ENCODE assay signal across 23 mouse cellular contexts in the genomic region with DNA sequence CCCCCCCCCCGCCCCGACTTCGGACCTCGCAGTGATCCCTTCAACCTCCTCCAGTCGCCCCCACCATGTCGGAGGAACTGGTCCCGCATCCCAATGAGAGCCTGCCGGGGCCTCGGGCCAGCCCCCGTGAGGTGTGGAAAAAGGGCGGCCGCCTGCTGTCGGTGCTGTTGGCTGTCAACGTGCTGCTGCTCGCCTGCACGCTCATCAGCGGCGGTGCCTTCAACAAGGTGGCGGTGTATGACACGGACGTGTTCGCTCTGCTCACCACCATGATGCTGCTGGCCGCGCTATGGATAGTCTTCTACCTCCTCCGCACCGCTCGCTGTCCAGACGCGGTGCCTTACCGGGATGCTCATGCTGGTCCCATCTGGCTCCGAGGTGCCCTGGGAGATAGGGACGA. TPM values are rescaled to one million over a fixed set of nuclear protein-coding genes. Genes with fewer than 3 reads are reported as not detected.
DNase-seq lines count a peak whose midpoint lies in the region; ATAC-seq lines count a peak whose summit lies in the region.
"Had no signal": no experiment of that assay in that cellular context is flagged by ENCODE, and none has a peak within 500 bp of the region (broad histone marks: within the 10 kb centered on the region; RNA-seq: fewer than 3 reads in every experiment).

No protein-coding gene starts in this region.

- H3K4me2 ChIP-seq in kidney, embryonic 15.5 days = no peak overlapping the region
- no peak overlapping the region for H3K4me2 ChIP-seq in limb, embryonic 11.5 days (ENCODE audit: low read depth, severe bottlenecking)
- H3K4me2 ChIP-seq: heart, embryonic 15.5 days; limb, embryonic 15.5 days had no signal

- H3K36me3 ChIP-seq in kidney, embryonic 15.5 days = no peaks in the 10 kb centered on the region
- no peaks in the 10 kb centered on the region for H3K36me3 ChIP-seq in limb, embryonic 11.5 days (ENCODE audit: control insufficient read depth, insufficient read depth, low read length)
- H3K36me3 ChIP-seq: heart, embryonic 15.5 days; limb, embryonic 15.5 days; neural tube, embryonic 12.5 days had no signal

- peaks cover 24% of the 10 kb centered on the region for H3K4me1 ChIP-seq in kidney, embryonic 15.5 days
- 0 out of 2 replicates have a peak, but pooled peaks cover 2% of the 10 kb centered on the region for H3K4me1 ChIP-seq in limb, embryonic 11.5 days (ENCODE audit: control insufficient read depth, insufficient read depth, low read length)

- H3K4me3 ChIP-seq in kidney, embryonic 15.5 days (replicated peaks) = 0 out of 2 replicates have a peak overlapping the region, but pooled peaks have one; percentile 0
- H3K4me3 ChIP-seq in limb, embryonic 11.5 days (ENCODE audit: low read depth, low read length) = no peak overlapping the region
- H3K4me3 ChIP-seq: gastrocnemius, adult 2 months; heart, embryonic 15.5 days; limb, embryonic 15.5 days; neural tube, embryonic 12.5 days had no signal

- ATAC-seq in CD4-positive, CD25-positive, alpha-beta regulatory T cell, adult 4 months = no peak
- no peak for ATAC-seq in kidney, embryonic 15.5 days (replicated peaks; ENCODE audit: low FRiP score)
- no peak for ATAC-seq in limb, embryonic 11.5 days (ENCODE audit: insufficient number of reproducible peaks, low FRiP score, low TSS enrichment, low read depth)
- ATAC-seq: Patski had no signal

- no peak overlapping the region for H3K27ac ChIP-seq in kidney, embryonic 15.5 days
- no peak overlapping the region for H3K27ac ChIP-seq in limb, embryonic 11.5 days (replicated peaks; ENCODE audit: low read depth, low read length)
- H3K27ac ChIP-seq: gastrocnemius, adult 2 months; heart, embryonic 15.5 days; limb, embryonic 15.5 days; neural tube, embryonic 12.5 days had no signal

- DNase-seq in CD4-positive, CD25-positive, alpha-beta regulatory T cell, adult 2 months (ENCODE audit: low read depth, low spot score) = peak; percentile 11
- no peak for DNase-seq in kidney, postnatal 4 days
- peak; percentile 42 for DNase-seq in ZHBTc4 (ENCODE audit: low read depth, low spot score)
- peak; percentile 26 for DNase-seq in limb, embryonic 11.5 days (ENCODE audit: low spot score)
- no peak for DNase-seq in urinary bladder, adult 18-20 months (ENCODE audit: low spot score in 2 of 2)
- no peak for DNase-seq in embryo, embryonic 10 days (ENCODE audit: low spot score)
- DNase-seq: adrenal gland, postnatal 36 days; cerebellum, adult 8-10 months; gastrocnemius, adult 2 months; kidney, adult 11 months; kidney, postnatal 10 days; lung, postnatal 14 days; right cerebral cortex, postnatal 4 days had no signal

- H3K9me3 ChIP-seq in kidney, embryonic 15.5 days (replicated peaks) = no peaks in the 10 kb centered on the region
- H3K9me3 ChIP-seq in limb, embryonic 11.5 days (ENCODE audit: control insufficient read depth, low read length) = no peaks in the 10 kb centered on the region
- H3K9me3 ChIP-seq: heart, embryonic 15.5 days; limb, embryonic 15.5 days; neural tube, embryonic 12.5 days had no signal

- WGBS in kidney, embryonic 15.5 days = 9% methylated on average over 32 of the region's 32 CpGs
- WGBS in limb, embryonic 11.5 days = 14% methylated on average over 32 of the region's 32 CpGs

- peaks cover 85% of the 10 kb centered on the region for H3K27me3 ChIP-seq in kidney, embryonic 15.5 days
- H3K27me3 ChIP-seq in limb, embryonic 11.5 days (ENCODE audit: control insufficient read depth, insufficient read depth, low read length) = peaks cover 63% of the 10 kb centered on the region

- H3K9ac ChIP-seq in kidney, embryonic 15.5 days = no peak overlapping the region
- no peak overlapping the region for H3K9ac ChIP-seq in limb, embryonic 11.5 days (ENCODE audit: low read length)
- H3K9ac ChIP-seq: heart, embryonic 15.5 days; limb, embryonic 15.5 days; neural tube, embryonic 12.5 days had no signal

RNA-seq across cellular contexts. Expression of gene Ush1g, which starts 1.5 kb away (rescaled TPM):
- polyA plus RNA-seq in CD4-positive, CD25-positive, alpha-beta regulatory T cell, adult 4 months (2017; shearing (Covaris generic)) = not detected
- not detected in 2 replicates for polyA plus RNA-seq in kidney, embryonic 15.5 days (2015; fragmentation: Nextera tagmentation; extraction: Ambion mirVana)
- polyA plus RNA-seq in limb, embryonic 11.5 days (2014; fragmentation: Nextera tagmentation; extraction: Ambion mirVana) = not detected in 2 replicates
- polyA plus RNA-seq: embryonic facial prominence, embryonic 14.5 days; urinary bladder, adult 2 months had no signal

RNA-seq across cellular contexts. Expression of gene Otop3, which starts 11.2 kb away (rescaled TPM):
- polyA plus RNA-seq in CD4-positive, CD25-positive, alpha-beta regulatory T cell, adult 4 months (2017; shearing (Covaris generic)) = not detected
- not detected in 2 replicates for polyA plus RNA-seq in kidney, embryonic 15.5 days (2015; fragmentation: Nextera tagmentation; extraction: Ambion mirVana)
- not detected in 2 replicates for polyA plus RNA-seq in limb, embryonic 11.5 days (2014; fragmentation: Nextera tagmentation; extraction: Ambion mirVana)
- polyA plus RNA-seq: cortical plate, adult 2 months; heart, embryonic 15.5 days; Patski; urinary bladder, adult 2 months had no signal

RNA-seq across cellular contexts. Expression of gene Otop2, which starts 16.4 kb away (rescaled TPM):
- polyA plus RNA-seq in CD4-positive, CD25-positive, alpha-beta regulatory T cell, adult 4 months (2017; shearing (Covaris generic)) = not detected
- polyA plus RNA-seq in kidney, embryonic 15.5 days (2015; fragmentation: Nextera tagmentation; extraction: Ambion mirVana) = 0.06 and 0.09 TPM in 2 replicates
- polyA plus RNA-seq in limb, embryonic 11.5 days (2014; fragmentation: Nextera tagmentation; extraction: Ambion mirVana) = not detected in 2 replicates
- polyA plus RNA-seq: embryonic facial prominence, embryonic 14.5 days; heart, embryonic 15.5 days; liver, embryonic 16.5 days; neural tube, embryonic 12.5 days; Patski; urinary bladder, adult 2 months had no signal

RNA-seq across cellular contexts. Expression of gene Fads6, which starts 25.9 kb away (rescaled TPM):
- 1 to 10 TPM; 1.1 to 1.6 TPM for polyA plus RNA-seq in CD4-positive, CD25-positive, alpha-beta regulatory T cell, adult 4 months (2017; shearing (Covaris generic))
- 0.49 and 0.55 TPM in 2 replicates for polyA plus RNA-seq in kidney, embryonic 15.5 days (2015; fragmentation: Nextera tagmentation; extraction: Ambion mirVana)
- polyA plus RNA-seq in limb, embryonic 11.5 days (2014; fragmentation: Nextera tagmentation; extraction: Ambion mirVana) = 0.04 and 0.11 TPM in 2 replicates

RNA-seq across cellular contexts. Expression of gene Hid1, which starts 44.2 kb away (rescaled TPM):
- polyA plus RNA-seq in CD4-positive, CD25-positive, alpha-beta regulatory T cell, adult 4 months (2017; shearing (Covaris generic)) = 1 to 10 TPM; 2.4 to 3.9 TPM
- polyA plus RNA-seq in kidney, embryonic 15.5 days (2015; fragmentation: Nextera tagmentation; extraction: Ambion mirVana) = 6.7 and 8.1 TPM in 2 replicates
- 1.6 and 2.5 TPM in 2 replicates for polyA plus RNA-seq in limb, embryonic 11.5 days (2014; fragmentation: Nextera tagmentation; extraction: Ambion mirVana)

Comparison
In these comparisons a context has a peak if more than half of its experiments do, and no peak if none do; other contexts are left out.
1. DNase-seq: peak in CD4-positive, CD25-positive, alpha-beta regulatory T cell, adult 2 months (single experiment), ZHBTc4 (single experiment) and limb, embryonic 11.5 days (single experiment); none in kidney, postnatal 4 days (0 of 2), urinary bladder, adult 18-20 months (0 of 2) and embryo, embryonic 10 days (single experiment).